Comparison of ENCODE assay signal across 25 mouse cellular contexts in the genomic region with DNA sequence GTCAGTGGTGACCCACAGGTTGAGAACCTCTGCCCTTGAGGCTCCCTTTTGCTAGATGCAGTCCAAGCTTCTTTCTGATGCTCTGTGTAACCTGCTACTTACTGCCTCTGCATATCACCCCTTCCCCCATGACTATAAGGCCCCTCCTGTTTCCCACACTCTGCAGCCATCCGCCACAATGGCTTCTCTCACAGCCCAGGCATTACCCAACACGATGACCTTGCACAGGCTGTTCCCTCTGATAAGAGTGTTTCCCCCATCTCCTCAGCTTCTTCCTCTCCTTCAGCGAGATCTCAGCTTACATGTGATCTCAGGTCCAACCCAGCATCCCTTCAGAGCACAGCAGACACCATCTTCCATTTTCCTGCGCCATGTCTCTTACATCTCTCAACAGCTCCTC. TPM values are rescaled to one million over a fixed set of nuclear protein-coding genes. Genes with fewer than 3 reads are reported as not detected.
DNase-seq lines count a peak whose midpoint lies in the region; ATAC-seq lines count a peak whose summit lies in the region.
"Had no signal": no experiment of that assay in that cellular context is flagged by ENCODE, and none has a peak within 500 bp of the region (broad histone marks: within the 10 kb centered on the region; RNA-seq: fewer than 3 reads in every experiment).

No protein-coding gene starts in this region.

- DNase-seq in testis, postnatal 14 days (ENCODE audit: low spot score): peak; percentile 29
- DNase-seq in testis, postnatal 10 days (ENCODE audit: low spot score): no peak
- no peak for DNase-seq in heart, adult 11 months
- DNase-seq in gastrocnemius, postnatal 4 days (ENCODE audit: low spot score in 2 of 2): no peak
- DNase-seq: adrenal gland, adult 8-10 months; adrenal gland, postnatal 14 days; B cell, adult 2 months; cerebellum, adult 11-12 months; cerebellum, adult 2 months; cerebellum, adult 9-11 months; cerebellum, postnatal 14 days; cerebellum, postnatal 36 days; forebrain, postnatal 0 days had no signal

- 78% methylated on average over 4 of the region's 4 CpGs for WGBS in intestine, embryonic 16.5 days

- no peaks in the 10 kb centered on the region for H3K4me1 ChIP-seq in intestine, embryonic 16.5 days (ENCODE audit: control insufficient read depth, insufficient read depth, low read length)
- H3K4me1 ChIP-seq: embryonic facial prominence, embryonic 12.5 days; forebrain, embryonic 15.5 days had no signal

- ATAC-seq in common myeloid progenitor, adult 5-6 weeks (replicated peaks; ENCODE audit: low read depth, poor library complexity, severe bottlenecking): peak; percentile 65
- ATAC-seq in megakaryocyte, adult 5-6 weeks (ENCODE audit: poor library complexity, severe bottlenecking): 0 out of 2 replicates have a peak, but pooled peaks have one; percentile 27
- no peak for ATAC-seq in intestine, embryonic 16.5 days
- ATAC-seq: activated CD4-positive, CD25-positive, alpha-beta regulatory T cell, adult 4 months; CD4-positive, CD25-positive, alpha-beta regulatory T cell, adult 4 months; forebrain, embryonic 13.5 days; forebrain, embryonic 15.5 days; forebrain, postnatal 0 days; Patski had no signal

- H3K9ac ChIP-seq in intestine, embryonic 16.5 days (ENCODE audit: low read depth, low read length): no peak overlapping the region
- H3K9ac ChIP-seq: embryonic facial prominence, embryonic 12.5 days; forebrain, embryonic 13.5 days; forebrain, embryonic 15.5 days; forebrain, postnatal 0 days had no signal

- H3K36me3 ChIP-seq in intestine, embryonic 16.5 days (ENCODE audit: control insufficient read depth, insufficient read depth, low read length): no peaks in the 10 kb centered on the region
- H3K36me3 ChIP-seq: embryonic facial prominence, embryonic 10.5 days; embryonic facial prominence, embryonic 12.5 days; forebrain, embryonic 15.5 days; G1E had no signal

- no peaks in the 10 kb centered on the region for H3K9me3 ChIP-seq in intestine, embryonic 16.5 days (ENCODE audit: control insufficient read depth, low read length)
- H3K9me3 ChIP-seq: embryonic facial prominence, embryonic 10.5 days; embryonic facial prominence, embryonic 12.5 days; forebrain, embryonic 13.5 days; forebrain, embryonic 15.5 days had no signal

- H3K4me3 ChIP-seq in intestine, embryonic 16.5 days (ENCODE audit: low read length): no peak overlapping the region
- H3K4me3 ChIP-seq: embryonic facial prominence, embryonic 10.5 days; embryonic facial prominence, embryonic 12.5 days; forebrain, embryonic 13.5 days; forebrain, embryonic 15.5 days had no signal

- H3K27ac ChIP-seq in intestine, embryonic 16.5 days (ENCODE audit: low read length): no peak overlapping the region
- H3K27ac ChIP-seq: embryonic facial prominence, embryonic 10.5 days; embryonic facial prominence, embryonic 12.5 days; forebrain, embryonic 13.5 days; forebrain, embryonic 15.5 days had no signal

- H3K27me3 ChIP-seq in intestine, embryonic 16.5 days (replicated peaks; ENCODE audit: control insufficient read depth, insufficient read depth, low read length): no peaks in the 10 kb centered on the region
- H3K27me3 ChIP-seq: embryonic facial prominence, embryonic 12.5 days; forebrain, embryonic 13.5 days; forebrain, embryonic 15.5 days; Patski had no signal

- H3K4me2 ChIP-seq in intestine, embryonic 16.5 days (ENCODE audit: low read depth, low read length): no peak overlapping the region
- H3K4me2 ChIP-seq: embryonic facial prominence, embryonic 12.5 days; forebrain, embryonic 13.5 days; forebrain, embryonic 15.5 days had no signal

RNA-seq across cellular contexts. Expression of a gene that starts 12.9 kb away (rescaled TPM):
- not detected in 2 replicates for total RNA-seq in common myeloid progenitor, adult 5-6 weeks (2017)
- not detected in 2 replicates for total RNA-seq in megakaryocyte, adult 5-6 weeks (2015)
- total RNA-seq in megakaryocyte, adult 5-6 weeks (2017): not detected in 2 replicates
- 0.65 and 0.76 TPM in 2 replicates for polyA plus RNA-seq in intestine, embryonic 16.5 days (2015; fragmentation: Nextera tagmentation; extraction: Ambion mirVana)
- 1 to 10 TPM; 1.8 to 2.3 TPM for total RNA-seq in gastrocnemius, postnatal 4 days (2021)
- total RNA-seq: CH12.LX, G1E had no signal
- polyA plus RNA-seq: activated CD4-positive, CD25-positive, alpha-beta regulatory T cell, adult 4 months; CD4-positive, CD25-positive, alpha-beta regulatory T cell, adult 4 months; forebrain, embryonic 13.5 days; G1E had no signal
